In genomic region chr19:4036327-4037045, GRCm38 (mm10) we compare ENCODE assay signal across 11 mouse cellular contexts. TPM values are rescaled to one million over a fixed set of nuclear protein-coding genes. Genes with fewer than 3 reads are reported as not detected.
DNase-seq lines count a peak whose midpoint lies in the region; ATAC-seq and TF ChIP-seq lines count a peak whose summit lies in the region.
"Had no signal": no experiment of that assay in that cellular context is flagged by ENCODE, and none has a peak within 500 bp of the region (broad histone marks: within the 10 kb centered on the region; RNA-seq: fewer than 3 reads in every experiment).

No protein-coding gene starts in this region.

- peaks cover 26% of the 10 kb centered on the region for H3K36me3 ChIP-seq in E14TG2a.4 (ENCODE audit: insufficient read depth, low read length)
- H3K36me3 ChIP-seq in hindbrain, embryonic 16.5 days (ENCODE audit: control insufficient read depth, insufficient read depth, low read length) = no peaks in the 10 kb centered on the region
- no peaks in the 10 kb centered on the region for H3K36me3 ChIP-seq in midbrain, embryonic 12.5 days

- no peak for DNase-seq in gastrocnemius, adult 2 months
- DNase-seq in gastrocnemius, postnatal 25 days = no peak
- DNase-seq in right cerebral cortex, adult 2 months (ENCODE audit: low spot score in 2 of 2) = no peak
- no peak for DNase-seq in frontal cortex, adult 2 months (ENCODE audit: extremely low spot score in 1 of 2, low spot score in 1 of 2)
- DNase-seq in left cerebral cortex, adult 11 months (ENCODE audit: low spot score) = no peak
- DNase-seq: gastrocnemius, postnatal 10 days; thymus, postnatal 14 days had no signal

- H3K4me3 ChIP-seq in gastrocnemius, adult 2 months = peak overlapping the region; percentile 28
- peak overlapping the region; percentile 55; the same call in 1 of the 2 replicates for H3K4me3 ChIP-seq in E14TG2a.4 (replicated peaks; ENCODE audit: low read length)
- no peak overlapping the region for H3K4me3 ChIP-seq in hindbrain, embryonic 16.5 days (ENCODE audit: low read length)
- H3K4me3 ChIP-seq in midbrain, embryonic 12.5 days = no peak overlapping the region

- 70% methylated on average over 12 of the region's 12 CpGs for WGBS in hindbrain, embryonic 16.5 days
- WGBS in midbrain, embryonic 12.5 days = 78% methylated on average over 12 of the region's 12 CpGs

- intact Hi-C loops in gastrocnemius, adult 2 months (cut with DNase I) = no loop called here

- TF ChIP-seq CTCF in gastrocnemius, adult 2 months (IDR thresholded peaks at IDR 0.05) = no peak
- no peak for TF ChIP-seq CTCF in E14TG2a.4 (conservative IDR thresholded peaks at IDR 0.05; ENCODE audit: low read length)

- no peak overlapping the region for H3K9ac ChIP-seq in hindbrain, embryonic 16.5 days (ENCODE audit: low read depth, low read length)
- H3K9ac ChIP-seq in midbrain, embryonic 12.5 days (replicated peaks) = no peak overlapping the region

- peak overlapping the region; percentile 34 for H3K4me2 ChIP-seq in hindbrain, embryonic 16.5 days (ENCODE audit: low read length)
- peak overlapping the region; percentile 22; the same call in 1 of the 2 replicates for H3K4me2 ChIP-seq in midbrain, embryonic 12.5 days (replicated peaks)

- H3K4me1 ChIP-seq in E14TG2a.4 (replicated peaks; ENCODE audit: low read depth, low read length) = peaks cover 40% of the 10 kb centered on the region
- H3K4me1 ChIP-seq in hindbrain, embryonic 16.5 days (ENCODE audit: control insufficient read depth, insufficient read depth, low read depth, low read length) = peaks cover 7% of the 10 kb centered on the region
- H3K4me1 ChIP-seq in midbrain, embryonic 12.5 days = peaks cover 14% of the 10 kb centered on the region

- H3K9me3 ChIP-seq in E14TG2a.4 (ENCODE audit: low read length) = no peaks in the 10 kb centered on the region
- no peaks in the 10 kb centered on the region for H3K9me3 ChIP-seq in hindbrain, embryonic 16.5 days (ENCODE audit: control insufficient read depth, low read length)
- no peaks in the 10 kb centered on the region for H3K9me3 ChIP-seq in midbrain, embryonic 12.5 days

- no peak for ATAC-seq in hindbrain, embryonic 16.5 days
- ATAC-seq in midbrain, embryonic 12.5 days (ENCODE audit: low FRiP score, low read depth) = no peak

- H3K27ac ChIP-seq in gastrocnemius, adult 2 months = no peak overlapping the region
- no peak overlapping the region for H3K27ac ChIP-seq in hindbrain, embryonic 16.5 days (ENCODE audit: low read depth, low read length)
- no peak overlapping the region for H3K27ac ChIP-seq in midbrain, embryonic 12.5 days (replicated peaks)

- no peaks in the 10 kb centered on the region for H3K27me3 ChIP-seq in E14TG2a.4 (ENCODE audit: insufficient read depth, low read length)
- H3K27me3 ChIP-seq in hindbrain, embryonic 16.5 days (replicated peaks; ENCODE audit: control insufficient read depth, insufficient read depth, low read length) = no peaks in the 10 kb centered on the region
- H3K27me3 ChIP-seq in midbrain, embryonic 12.5 days = no peaks in the 10 kb centered on the region

RNA-seq across cellular contexts. Expression of gene Gstp1, which starts 1.3 kb away (rescaled TPM):
- total RNA-seq in gastrocnemius, adult 2 months (2021) = 100 to 1,000 TPM; 386 to 408 TPM
- total RNA-seq in gastrocnemius, postnatal 25 days (2021) = 100 to 1,000 TPM; 344 to 356 TPM
- 569 and 604 TPM in 2 replicates for polyA plus RNA-seq in hindbrain, embryonic 16.5 days (2015; fragmentation: Nextera tagmentation; extraction: Ambion mirVana)
- 323 and 328 TPM in 2 replicates for polyA plus RNA-seq in midbrain, embryonic 12.5 days (2016; fragmentation: Nextera tagmentation; extraction: Ambion mirVana)
- 454 and 506 TPM in 2 replicates for polyA plus RNA-seq in frontal cortex, adult 2 months (2012; rRNA removed)

RNA-seq across cellular contexts. Expression of gene Gstp2, which starts 9.3 kb away (rescaled TPM):
- total RNA-seq in gastrocnemius, adult 2 months (2021) = 100 to 1,000 TPM; 169 to 183 TPM
- total RNA-seq in gastrocnemius, postnatal 25 days (2021) = 100 to 1,000 TPM; 118 to 133 TPM
- polyA plus RNA-seq in hindbrain, embryonic 16.5 days (2015; fragmentation: Nextera tagmentation; extraction: Ambion mirVana) = 2.5 and 2.6 TPM in 2 replicates
- 1.6 and 2.4 TPM in 2 replicates for polyA plus RNA-seq in midbrain, embryonic 12.5 days (2016; fragmentation: Nextera tagmentation; extraction: Ambion mirVana)
- 5.1 and 14.7 TPM in 2 replicates for polyA plus RNA-seq in frontal cortex, adult 2 months (2012; rRNA removed)

RNA-seq across cellular contexts. Expression of gene Gstp3, which starts 22.9 kb away (rescaled TPM):
- not detected for total RNA-seq in gastrocnemius, adult 2 months (2021)
- not detected for total RNA-seq in gastrocnemius, postnatal 25 days (2021)
- polyA plus RNA-seq in hindbrain, embryonic 16.5 days (2015; fragmentation: Nextera tagmentation; extraction: Ambion mirVana) = 0.26 TPM in 1 of 2 replicates, not detected in the other
- polyA plus RNA-seq in midbrain, embryonic 12.5 days (2016; fragmentation: Nextera tagmentation; extraction: Ambion mirVana) = not detected in 2 replicates
- not detected in 2 replicates for polyA plus RNA-seq in frontal cortex, adult 2 months (2012; rRNA removed)
- total RNA-seq: layer of hippocampus, adult 8-10 months had no signal

RNA-seq across cellular contexts. Expression of gene Ndufv1, which starts 23.9 kb away (rescaled TPM):
- 100 to 1,000 TPM; 399 to 553 TPM for total RNA-seq in gastrocnemius, adult 2 months (2021)
- total RNA-seq in gastrocnemius, postnatal 25 days (2021) = 100 to 1,000 TPM; 412 to 474 TPM
- polyA plus RNA-seq in hindbrain, embryonic 16.5 days (2015; fragmentation: Nextera tagmentation; extraction: Ambion mirVana) = 265 and 277 TPM in 2 replicates
- polyA plus RNA-seq in midbrain, embryonic 12.5 days (2016; fragmentation: Nextera tagmentation; extraction: Ambion mirVana) = 181 and 188 TPM in 2 replicates
- polyA plus RNA-seq in frontal cortex, adult 2 months (2012; rRNA removed) = 248 and 270 TPM in 2 replicates

RNA-seq across cellular contexts. Expression of gene Doc2g, which starts 33.4 kb away (rescaled TPM):
- 1 to 10 TPM in 1 of 2 experiments, under 1 TPM in 1; 0.56 to 2.6 TPM for total RNA-seq in gastrocnemius, adult 2 months (2021)
- total RNA-seq in gastrocnemius, postnatal 25 days (2021) = under 1 TPM; 0.69 to 0.75 TPM
- polyA plus RNA-seq in hindbrain, embryonic 16.5 days (2015; fragmentation: Nextera tagmentation; extraction: Ambion mirVana) = 4.9 and 6.6 TPM in 2 replicates
- 3.6 and 5.2 TPM in 2 replicates for polyA plus RNA-seq in midbrain, embryonic 12.5 days (2016; fragmentation: Nextera tagmentation; extraction: Ambion mirVana)
- 287 and 325 TPM in 2 replicates for polyA plus RNA-seq in frontal cortex, adult 2 months (2012; rRNA removed)

Comparison
In these comparisons a context has a peak if more than half of its experiments do, and no peak if none do; other contexts are left out.
1. H3K4me3 ChIP-seq: peak in gastrocnemius, adult 2 months (single experiment) and E14TG2a.4 (single experiment); none in hindbrain, embryonic 16.5 days (single experiment) and midbrain, embryonic 12.5 days (single experiment).